Mouse (Mus musculus): ENCODE measurements at regions not wholly inside any gene's neighbourhood (a gene's known extent, or its start where the extent isn't known, plus 50 kb on each side); places are given as distances from the start of the nearest gene placed in this dataset.

GRCm38 (mm10) chr8:10775202-10776010 lies 232.9 kb downstream of the Irs2 start:
- no peak for TF ChIP-seq POLR2A (IDR thresholded peaks at IDR 0.05; ENCODE audit: low read depth, low read length)
- TF ChIP-seq CTCF (IDR thresholded peaks at IDR 0.05; ENCODE audit: extremely low read depth, insufficient read depth, insufficient read length, insufficient replicate concordance) = no peak
